Comparison of ENCODE assay signal across 13 mouse cellular contexts in genomic region chr15:27137580-27137979, GRCm38 (mm10).
"Had no signal": no experiment of that assay in that cellular context is flagged by ENCODE, and none has a peak within 500 bp of the region (broad histone marks: within the 10 kb centered on the region; RNA-seq: fewer than 3 reads in every experiment).

No protein-coding gene starts in this region.

- DNase-seq: kidney, adult 8-10 months; kidney, postnatal 25 days; right cerebral cortex, postnatal 25 days; thymus, postnatal 36 days had no signal

- H3K27me3 ChIP-seq: liver, embryonic 15.5 days; midbrain, embryonic 13.5 days; stomach, embryonic 15.5 days had no signal

- H3K9ac ChIP-seq: liver, embryonic 15.5 days; midbrain, embryonic 13.5 days; stomach, embryonic 15.5 days had no signal

- H3K27ac ChIP-seq: left cerebral cortex, adult 2 months; limb, embryonic 10.5 days; liver, embryonic 15.5 days; midbrain, embryonic 13.5 days; stomach, embryonic 15.5 days had no signal

- ATAC-seq: hindbrain, embryonic 16.5 days; inflammation-experienced regulatory T-cells, adult 6 months; lung, postnatal 0 days; midbrain, embryonic 13.5 days had no signal

- H3K9me3 ChIP-seq: limb, embryonic 10.5 days; liver, embryonic 15.5 days; midbrain, embryonic 13.5 days; stomach, embryonic 15.5 days had no signal

- H3K4me2 ChIP-seq: liver, embryonic 11.5 days; liver, embryonic 15.5 days; midbrain, embryonic 13.5 days; stomach, embryonic 15.5 days had no signal

- H3K4me1 ChIP-seq: limb, embryonic 10.5 days; liver, embryonic 15.5 days; midbrain, embryonic 13.5 days; stomach, embryonic 15.5 days had no signal

- H3K4me3 ChIP-seq: left cerebral cortex, adult 2 months; limb, embryonic 10.5 days; liver, embryonic 15.5 days; midbrain, embryonic 13.5 days; stomach, embryonic 15.5 days had no signal

- H3K36me3 ChIP-seq: limb, embryonic 10.5 days; liver, embryonic 15.5 days; midbrain, embryonic 13.5 days; stomach, embryonic 15.5 days had no signal
